8 mouse cellular contexts compared by ENCODE assay signal in genomic region chr11:88598848-88599175, GRCm38 (mm10).
A peak's percentile ranks its signal among the peaks of the same experiment; 100 is the strongest.
DNase-seq lines count a peak whose midpoint lies in the region; ATAC-seq and TF ChIP-seq lines count a peak whose summit lies in the region.
"Had no signal": no experiment of that assay in that cellular context is flagged by ENCODE, and none has a peak within 500 bp of the region (broad histone marks: within the 10 kb centered on the region; RNA-seq: fewer than 3 reads in every experiment).

No protein-coding gene starts in this region.

- TF ChIP-seq CTCF in cerebellum, adult 2 months (IDR thresholded peaks at IDR 0.05; ENCODE audit: borderline replicate concordance, insufficient read depth, low read depth, low read length): no peak

- no peak for ATAC-seq in kidney, embryonic 15.5 days (replicated peaks; ENCODE audit: low FRiP score)
- ATAC-seq in hindbrain, embryonic 15.5 days (ENCODE audit: low FRiP score, low read depth): no peak

- H3K4me1 ChIP-seq in kidney, embryonic 15.5 days: peaks cover 87% of the 10 kb centered on the region
- H3K4me1 ChIP-seq in hindbrain, embryonic 15.5 days (replicated peaks): peaks cover 43% of the 10 kb centered on the region
- peaks cover 10% of the 10 kb centered on the region for H3K4me1 ChIP-seq in cerebellum, adult 2 months (ENCODE audit: control insufficient read depth, insufficient read depth, low read length)

- H3K36me3 ChIP-seq in kidney, embryonic 15.5 days: peaks cover 12% of the 10 kb centered on the region
- H3K36me3 ChIP-seq in hindbrain, embryonic 15.5 days: no peaks in the 10 kb centered on the region

- H3K27ac ChIP-seq in kidney, embryonic 15.5 days: peak overlapping the region; percentile 73
- H3K27ac ChIP-seq in hindbrain, embryonic 15.5 days (replicated peaks): peak overlapping the region; percentile 66
- no peak overlapping the region for H3K27ac ChIP-seq in cerebellum, adult 2 months (ENCODE audit: insufficient read depth, low read length)
- H3K27ac ChIP-seq: macrophage had no signal

- WGBS in kidney, embryonic 15.5 days: 33% methylated on average over 3 of the region's 3 CpGs
- 66% methylated on average over 3 of the region's 3 CpGs for WGBS in hindbrain, embryonic 15.5 days
- WGBS in cerebellum, adult 2 months: 66% methylated on average over 3 of the region's 3 CpGs

- no peak for DNase-seq in kidney, postnatal 14 days
- DNase-seq in thymus, postnatal 14 days: peak; percentile 58
- DNase-seq in thymus, adult 18-20 months: no peak
- no peak for DNase-seq in cerebellum, adult 2 months
- no peak for DNase-seq in gastrocnemius, postnatal 25 days

- no peaks in the 10 kb centered on the region for H3K9me3 ChIP-seq in kidney, embryonic 15.5 days (replicated peaks)
- H3K9me3 ChIP-seq in hindbrain, embryonic 15.5 days: no peaks in the 10 kb centered on the region

- H3K27me3 ChIP-seq in kidney, embryonic 15.5 days: no peaks in the 10 kb centered on the region
- no peaks in the 10 kb centered on the region for H3K27me3 ChIP-seq in hindbrain, embryonic 15.5 days
- H3K27me3 ChIP-seq in cerebellum, adult 2 months (ENCODE audit: control insufficient read depth, insufficient read depth, low read length): no peaks in the 10 kb centered on the region

- no peak overlapping the region for H3K9ac ChIP-seq in kidney, embryonic 15.5 days
- H3K9ac ChIP-seq in hindbrain, embryonic 15.5 days: no peak overlapping the region

- no peak overlapping the region for H3K4me2 ChIP-seq in kidney, embryonic 15.5 days
- H3K4me2 ChIP-seq in hindbrain, embryonic 15.5 days: no peak overlapping the region

- no peak for TF ChIP-seq POLR2A in cerebellum, adult 2 months (IDR thresholded peaks at IDR 0.05; ENCODE audit: borderline replicate concordance, insufficient read depth, low read length)

- no peak overlapping the region for H3K4me3 ChIP-seq in kidney, embryonic 15.5 days (replicated peaks)
- H3K4me3 ChIP-seq in hindbrain, embryonic 15.5 days: no peak overlapping the region
- no peak overlapping the region for H3K4me3 ChIP-seq in cerebellum, adult 2 months (replicated peaks; ENCODE audit: insufficient read depth, low read depth, low read length)
